Mouse (Mus musculus) mouse embryonic stem cell (cell line): ENCODE data around the gene Lmbr1.

ENCODE experiments used
- in situ Hi-C, 2 experiments: fragments of 300-500 bp; cut with MboI; formaldehyde crosslinking; loops; 1 replicate in 1 of 2; 3 replicates in 1 of 2; pipeline ENCODE4 v1.14.3; 2019 to 2020; ENCODE audit warnings: low sequenced_read_pairs in 2 of 2, low pct_unique_long_range_greater_than_20kb in 1 of 2, mixed read lengths in 1 of 2; ENCODE audit not compliant: unreplicated experiment in 1 of 2

Gene Lmbr1

GRCm38 (mm10) chr5:29195231-29195569 lies 183.0 kb downstream of the Lmbr1 start:
- in situ Hi-C loops = loop anchor here in 1 of 2 experiments (25.0 kb wide), 1 partner anchor 733 kb away; the partner anchor contains the start of gene Shh

GRCm38 (mm10) chr5:29186798-29187197 lies 191.4 kb downstream of the Lmbr1 start:
- in situ Hi-C loops = loop anchor here in 1 of 2 experiments (25.0 kb wide), 1 partner anchor 724 kb away; the partner anchor contains the start of gene Shh
